8 mouse cellular contexts compared by ENCODE assay signal in genomic region chr17:30575941-30576773, GRCm38 (mm10). TPM values are rescaled to one million over a fixed set of nuclear protein-coding genes. Genes with fewer than 3 reads are reported as not detected.
DNase-seq lines count a peak whose midpoint lies in the region; ATAC-seq lines count a peak whose summit lies in the region.

Gene Btbd9 (minus strand): TSS chr17:30576488.

- peak; percentile 94 for ATAC-seq in inflammation-experienced regulatory T-cells, adult 6 months
- peak; percentile 96 for ATAC-seq in megakaryocyte-erythroid progenitor cell, adult 5-6 weeks (replicated peaks; ENCODE audit: low FRiP score, low TSS enrichment, poor library complexity, severe bottlenecking)

- intact Hi-C loops in gastrocnemius, postnatal 14 days (cut with DNase I; ENCODE audit: low total_unique reads) = no loop called here
- intact Hi-C loops in left cerebral cortex, postnatal 10 days (cut with DNase I) = no loop called here

- peak; percentile 80 for DNase-seq in adipocyte (ENCODE audit: low spot score)
- peak; percentile 95 for DNase-seq in embryo, embryonic 10 days (ENCODE audit: low spot score)
- peak; percentile 91 for DNase-seq in gastrocnemius, postnatal 14 days
- peak; percentile 92 to 95 for DNase-seq in left cerebral cortex, postnatal 10 days (ENCODE audit: extremely low spot score in 1 of 2, low spot score in 2 of 2)
- peak; percentile 97 for DNase-seq in right cerebral cortex, postnatal 25 days
- peak; percentile 93 to 94 for DNase-seq in urinary bladder, postnatal 4 days (ENCODE audit: low spot score in 2 of 2)

RNA-seq across cellular contexts. Expression of gene Btbd9, which starts in this region (rescaled TPM):
- total RNA-seq in gastrocnemius, postnatal 14 days (2021) = 10 to 100 TPM in 1 of 2 experiments, 1 to 10 TPM in 1; 9.7 to 14.8 TPM
- polyA plus RNA-seq in inflammation-experienced regulatory T-cells, adult 6 months (2017; shearing (Covaris generic)) = 10 to 100 TPM; 41.5 to 78.0 (median 69.7) TPM
- 10 to 100 TPM; 88.7 to 93.1 TPM for total RNA-seq in left cerebral cortex, postnatal 10 days (2021)
- total RNA-seq in megakaryocyte-erythroid progenitor cell, adult 5-6 weeks (2014; fragmentation: Nextera tagmentation) = 19.8 and 34.0 TPM in 2 replicates
- total RNA-seq in megakaryocyte-erythroid progenitor cell, adult 5-6 weeks (2017) = 8.5 and 22.3 TPM in 2 replicates

Comparison
In these comparisons a context has a peak if more than half of its experiments do, and no peak if none do; other contexts are left out.
1. Peak in every context shown above with its lines: DNase-seq and ATAC-seq.